8 mouse cellular contexts compared by ENCODE assay signal in genomic region chr16:43980110-43980609, GRCm38 (mm10). TPM values are rescaled to one million over a fixed set of nuclear protein-coding genes. Genes with fewer than 3 reads are reported as not detected.
DNase-seq lines count a peak whose midpoint lies in the region; ATAC-seq lines count a peak whose summit lies in the region.

No protein-coding gene starts in this region.

- intact Hi-C loops in heart, postnatal 25 days (cut with DNase I), result no loop called here
- intact Hi-C loops in left cerebral cortex, postnatal 10 days (cut with DNase I), result no loop called here
- intact Hi-C loops in gastrocnemius, postnatal 14 days (cut with DNase I; ENCODE audit: low total_unique reads), result no loop called here

- H3K4me3 ChIP-seq in forebrain, embryonic 11.5 days (ENCODE audit: low read depth, low read length), result peak overlapping the region; percentile 49
- peak overlapping the region; percentile 62 for H3K4me3 ChIP-seq in limb, embryonic 15.5 days

- peak overlapping the region; percentile 93 for H3K4me2 ChIP-seq in forebrain, embryonic 11.5 days (ENCODE audit: low read depth, low read length, severe bottlenecking)
- H3K4me2 ChIP-seq in limb, embryonic 15.5 days, result peak overlapping the region; percentile 99

- H3K27me3 ChIP-seq in forebrain, embryonic 11.5 days (ENCODE audit: control insufficient read depth, insufficient read depth, low read length), result peaks cover 17% of the 10 kb centered on the region
- peaks cover 11% of the 10 kb centered on the region; the same call in 1 of the 2 replicates for H3K27me3 ChIP-seq in limb, embryonic 15.5 days

- H3K36me3 ChIP-seq in forebrain, embryonic 11.5 days (ENCODE audit: control insufficient read depth, insufficient read depth, low read length), result no peaks in the 10 kb centered on the region
- no peaks in the 10 kb centered on the region for H3K36me3 ChIP-seq in limb, embryonic 15.5 days

- peak overlapping the region; percentile 49; the same call in 1 of the 2 replicates for H3K9ac ChIP-seq in forebrain, embryonic 11.5 days (ENCODE audit: low read length)
- peak overlapping the region; percentile 35 for H3K9ac ChIP-seq in limb, embryonic 15.5 days

- peak; percentile 17 for DNase-seq in heart, adult 11 months
- no peak for DNase-seq in heart, postnatal 25 days (ENCODE audit: low spot score)
- no peak for DNase-seq in forebrain, embryonic 11.5 days (ENCODE audit: low spot score)
- no peak for DNase-seq in right cerebral cortex, adult 18-20 months
- DNase-seq in left cerebral cortex, postnatal 10 days (ENCODE audit: extremely low spot score in 1 of 2, low spot score in 2 of 2), result no peak
- DNase-seq in gastrocnemius, postnatal 14 days, result no peak

- peaks cover 7% of the 10 kb centered on the region; the same call in 1 of the 2 replicates for H3K4me1 ChIP-seq in forebrain, embryonic 11.5 days (replicated peaks; ENCODE audit: control insufficient read depth, insufficient read depth, low read length)
- H3K4me1 ChIP-seq in limb, embryonic 15.5 days, result peaks cover 8% of the 10 kb centered on the region; the same call in 1 of the 2 replicates

- 28% methylated on average over 9 of the region's 9 CpGs for WGBS in forebrain, embryonic 11.5 days
- 24% methylated on average over 9 of the region's 9 CpGs for WGBS in limb, embryonic 15.5 days

- H3K27ac ChIP-seq in forebrain, embryonic 11.5 days (ENCODE audit: low read depth, low read length), result no peak overlapping the region
- H3K27ac ChIP-seq in limb, embryonic 15.5 days, result no peak overlapping the region

- ATAC-seq in CD4-positive, CD25-positive, alpha-beta regulatory T cell, adult 4 months, result peak; percentile 48
- ATAC-seq in forebrain, embryonic 11.5 days (replicated peaks; ENCODE audit: low FRiP score), result no peak
- ATAC-seq in limb, embryonic 15.5 days (ENCODE audit: insufficient number of reproducible peaks, low FRiP score, low TSS enrichment, low read depth), result no peak

- H3K9me3 ChIP-seq in forebrain, embryonic 11.5 days (ENCODE audit: control insufficient read depth, low read length), result no peaks in the 10 kb centered on the region
- no peaks in the 10 kb centered on the region for H3K9me3 ChIP-seq in limb, embryonic 15.5 days

RNA-seq across cellular contexts. Expression of gene Zdhhc23, which starts 0.6 kb away (rescaled TPM):
- under 1 TPM; 0.28 to 0.52 TPM for total RNA-seq in heart, postnatal 25 days (2021)
- 1 to 10 TPM; 2.5 to 3.3 TPM for polyA plus RNA-seq in CD4-positive, CD25-positive, alpha-beta regulatory T cell, adult 4 months (2017; shearing (Covaris generic))
- 0.49 and 0.86 TPM in 2 replicates for polyA plus RNA-seq in forebrain, embryonic 11.5 days (2014; fragmentation: Nextera tagmentation; extraction: Ambion mirVana)
- polyA plus RNA-seq in limb, embryonic 15.5 days (2015; fragmentation: Nextera tagmentation; extraction: Ambion mirVana), result 0.47 and 1.2 TPM in 2 replicates
- 10 to 100 TPM; 30.6 to 33.7 TPM for total RNA-seq in left cerebral cortex, postnatal 10 days (2021)
- total RNA-seq in gastrocnemius, postnatal 14 days (2021), result 1 to 10 TPM; 1.6 to 6.0 TPM

RNA-seq across cellular contexts. Expression of gene Qtrt2, which starts 53.6 kb away (rescaled TPM):
- 10 to 100 TPM; 15.4 to 15.5 TPM for total RNA-seq in heart, postnatal 25 days (2021)
- 10 to 100 TPM; 22.3 to 23.5 TPM for polyA plus RNA-seq in CD4-positive, CD25-positive, alpha-beta regulatory T cell, adult 4 months (2017; shearing (Covaris generic))
- 47.4 and 49.2 TPM in 2 replicates for polyA plus RNA-seq in forebrain, embryonic 11.5 days (2014; fragmentation: Nextera tagmentation; extraction: Ambion mirVana)
- polyA plus RNA-seq in limb, embryonic 15.5 days (2015; fragmentation: Nextera tagmentation; extraction: Ambion mirVana), result 26.8 and 27.3 TPM in 2 replicates
- 10 to 100 TPM; 24.9 to 29.2 TPM for total RNA-seq in left cerebral cortex, postnatal 10 days (2021)
- total RNA-seq in gastrocnemius, postnatal 14 days (2021), result 1 to 10 TPM; 7.4 to 9.5 TPM

Comparison
In these comparisons a context has a peak if more than half of its experiments do, and no peak if none do; other contexts are left out.
1. RNA of gene Zdhhc23, which starts 0.6 kb away (total RNA-seq): 30.6 to 33.7 TPM in left cerebral cortex, postnatal 10 days; 1.6 to 6.0 TPM in gastrocnemius, postnatal 14 days and 0.28 to 0.52 TPM in heart, postnatal 25 days; every median in the first group is over 4 times any median in the second.